Mouse (Mus musculus): ENCODE data around the gene Sf3a1.

Gene Sf3a1

GRCm38 (mm10) chr11:4143281-4144062 is 16.7 kb upstream of the Sf3a1 start:
- peak overlapping the region; percentile 64 for H3K4me3 ChIP-seq (replicated peaks; ENCODE audit: low read length)
- no peaks in the 10 kb centered on the region for H3K27me3 ChIP-seq (ENCODE audit: insufficient read depth, low read length)
- peaks cover 39% of the 10 kb centered on the region for H3K4me1 ChIP-seq (replicated peaks; ENCODE audit: low read depth, low read length)
- TF ChIP-seq CTCF (conservative IDR thresholded peaks at IDR 0.05; ENCODE audit: low read length) (no peak), NANOG (IDR thresholded peaks at IDR 0.05; ENCODE audit: borderline replicate concordance, low read length) (no peak), POU5F1 (IDR thresholded peaks at IDR 0.05; ENCODE audit: borderline replicate concordance, low read length) (no peak)
- H3K36me3 ChIP-seq (ENCODE audit: insufficient read depth, low read length), result peaks cover 35% of the 10 kb centered on the region
- H3K9me3 ChIP-seq (ENCODE audit: low read length), result no peaks in the 10 kb centered on the region

- Histone ChIP-seq H3K36me3 (ENCODE audit: insufficient read depth, low read length) (peaks cover 17% of the 10 kb centered on the region), H3K4me3 (replicated peaks; ENCODE audit: low read length) (no peak overlapping the region; the same call in 1 of the 2 replicates), H3K9me3 (ENCODE audit: low read length) (no peaks in the 10 kb centered on the region), H3K4me1 (replicated peaks; ENCODE audit: low read depth, low read length) (peaks cover 33% of the 10 kb centered on the region), H3K27me3 (ENCODE audit: insufficient read depth, low read length) (no peaks in the 10 kb centered on the region)
- TF ChIP-seq NANOG (IDR thresholded peaks at IDR 0.05; ENCODE audit: borderline replicate concordance, low read length) (no peak), POU5F1 (IDR thresholded peaks at IDR 0.05; ENCODE audit: borderline replicate concordance, low read length) (no peak), CTCF (conservative IDR thresholded peaks at IDR 0.05; ENCODE audit: low read length) (no peak)
These were observed 13.8 kb upstream of the Sf3a1 start for GRCm38 (mm10) chr11:4146381-4146780.

GRCm38 (mm10) chr11:4147098-4147497 is 13.1 kb upstream of the Sf3a1 start:
- peaks cover 33% of the 10 kb centered on the region for H3K4me1 ChIP-seq (replicated peaks; ENCODE audit: low read depth, low read length)
- no peaks in the 10 kb centered on the region for H3K27me3 ChIP-seq (ENCODE audit: insufficient read depth, low read length)
- no peak overlapping the region; the same call in 1 of the 2 replicates for H3K4me3 ChIP-seq (replicated peaks; ENCODE audit: low read length)
- no peaks in the 10 kb centered on the region for H3K9me3 ChIP-seq (ENCODE audit: low read length)
- H3K36me3 ChIP-seq (ENCODE audit: insufficient read depth, low read length), result peaks cover 10% of the 10 kb centered on the region
- TF ChIP-seq CTCF (conservative IDR thresholded peaks at IDR 0.05; ENCODE audit: low read length) (no peak), POU5F1 (IDR thresholded peaks at IDR 0.05; ENCODE audit: borderline replicate concordance, low read length) (no peak), NANOG (IDR thresholded peaks at IDR 0.05; ENCODE audit: borderline replicate concordance, low read length) (no peak)

DNA sequence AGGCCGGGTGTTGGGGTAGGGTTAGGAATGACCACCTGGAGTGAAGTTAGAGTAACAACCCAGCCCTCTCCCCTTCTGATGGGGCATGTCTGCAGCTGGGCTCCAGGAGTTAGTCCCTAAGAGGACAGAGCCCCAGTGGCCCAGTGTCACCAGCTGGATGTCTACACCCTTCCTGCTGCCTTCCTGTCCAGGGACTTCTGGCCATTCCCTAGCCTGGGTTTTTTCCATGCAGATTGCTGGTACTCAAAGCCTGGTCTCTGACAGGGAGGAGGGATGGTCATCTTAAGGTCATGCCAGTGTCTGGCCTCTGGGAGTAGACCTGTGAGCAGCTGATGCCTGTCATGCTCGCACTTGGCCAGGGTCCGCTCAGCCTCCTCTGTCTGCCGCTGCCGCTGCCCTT is 12.0 kb upstream of the Sf3a1 start:
- H3K4me1 ChIP-seq (replicated peaks; ENCODE audit: low read depth, low read length), result peaks cover 31% of the 10 kb centered on the region
- H3K9me3 ChIP-seq (ENCODE audit: low read length), result no peaks in the 10 kb centered on the region
- 0 out of 2 replicates have a peak, but pooled peaks cover under 1% of the 10 kb centered on the region for H3K36me3 ChIP-seq (ENCODE audit: insufficient read depth, low read length)
- no peak for TF ChIP-seq CTCF (conservative IDR thresholded peaks at IDR 0.05; ENCODE audit: low read length)
- no peak for TF ChIP-seq POU5F1 (IDR thresholded peaks at IDR 0.05; ENCODE audit: borderline replicate concordance, low read length)
- TF ChIP-seq NANOG (IDR thresholded peaks at IDR 0.05; ENCODE audit: borderline replicate concordance, low read length), result no peak
- no peak overlapping the region for H3K4me3 ChIP-seq (replicated peaks; ENCODE audit: low read length)
- no peaks in the 10 kb centered on the region for H3K27me3 ChIP-seq (ENCODE audit: insufficient read depth, low read length)

- no peak for TF ChIP-seq POU5F1 (IDR thresholded peaks at IDR 0.05; ENCODE audit: borderline replicate concordance, low read length)
- TF ChIP-seq NANOG (IDR thresholded peaks at IDR 0.05; ENCODE audit: borderline replicate concordance, low read length), result no peak
- no peak for TF ChIP-seq CTCF (conservative IDR thresholded peaks at IDR 0.05; ENCODE audit: low read length)
- H3K4me1 ChIP-seq (replicated peaks; ENCODE audit: low read depth, low read length), result peaks cover 26% of the 10 kb centered on the region
- no peaks in the 10 kb centered on the region for H3K36me3 ChIP-seq (ENCODE audit: insufficient read depth, low read length)
- H3K4me3 ChIP-seq (replicated peaks; ENCODE audit: low read length), result no peak overlapping the region
- H3K27me3 ChIP-seq (ENCODE audit: insufficient read depth, low read length), result no peaks in the 10 kb centered on the region
- H3K9me3 ChIP-seq (ENCODE audit: low read length), result no peaks in the 10 kb centered on the region
These were observed 11.5 kb upstream of the Sf3a1 start for GRCm38 (mm10) chr11:4148536-4149156.

- TF ChIP-seq NANOG (IDR thresholded peaks at IDR 0.05; ENCODE audit: borderline replicate concordance, low read length) (no peak), CTCF (conservative IDR thresholded peaks at IDR 0.05; ENCODE audit: low read length) (no peak), POU5F1 (IDR thresholded peaks at IDR 0.05; ENCODE audit: borderline replicate concordance, low read length) (no peak)
- H3K4me1 ChIP-seq (replicated peaks; ENCODE audit: low read depth, low read length), result peaks cover 17% of the 10 kb centered on the region; the same call in 1 of the 2 replicates
These were observed 10.3 kb upstream of the Sf3a1 start for GRCm38 (mm10) chr11:4149886-4150285.

GRCm38 (mm10) chr11:4153694-4154093 is 6.5 kb upstream of the Sf3a1 start:
- Histone ChIP-seq H3K4me3 (replicated peaks; ENCODE audit: low read length) (no peak overlapping the region), H3K36me3 (ENCODE audit: insufficient read depth, low read length) (no peaks in the 10 kb centered on the region), H3K9me3 (ENCODE audit: low read length) (0 out of 2 replicates have a peak, but pooled peaks cover 3% of the 10 kb centered on the region), H3K27me3 (ENCODE audit: insufficient read depth, low read length) (no peaks in the 10 kb centered on the region), H3K4me1 (replicated peaks; ENCODE audit: low read depth, low read length) (no peaks in the 10 kb centered on the region)
- no peak for TF ChIP-seq POU5F1 (IDR thresholded peaks at IDR 0.05; ENCODE audit: borderline replicate concordance, low read length)
- no peak for TF ChIP-seq NANOG (IDR thresholded peaks at IDR 0.05; ENCODE audit: borderline replicate concordance, low read length)
- TF ChIP-seq CTCF (conservative IDR thresholded peaks at IDR 0.05; ENCODE audit: low read length), result no peak

More at GRCm38 (mm10) chr11:4149886-4150285, 10.3 kb upstream of the Sf3a1 start:
- Histone ChIP-seq H3K27me3 (ENCODE audit: insufficient read depth, low read length) (no peaks in the 10 kb centered on the region), H3K36me3 (ENCODE audit: insufficient read depth, low read length) (no peaks in the 10 kb centered on the region), H3K9me3 (ENCODE audit: low read length) (0 out of 2 replicates have a peak, but pooled peaks cover 3% of the 10 kb centered on the region), H3K4me3 (replicated peaks; ENCODE audit: low read length) (no peak overlapping the region)

DNA sequence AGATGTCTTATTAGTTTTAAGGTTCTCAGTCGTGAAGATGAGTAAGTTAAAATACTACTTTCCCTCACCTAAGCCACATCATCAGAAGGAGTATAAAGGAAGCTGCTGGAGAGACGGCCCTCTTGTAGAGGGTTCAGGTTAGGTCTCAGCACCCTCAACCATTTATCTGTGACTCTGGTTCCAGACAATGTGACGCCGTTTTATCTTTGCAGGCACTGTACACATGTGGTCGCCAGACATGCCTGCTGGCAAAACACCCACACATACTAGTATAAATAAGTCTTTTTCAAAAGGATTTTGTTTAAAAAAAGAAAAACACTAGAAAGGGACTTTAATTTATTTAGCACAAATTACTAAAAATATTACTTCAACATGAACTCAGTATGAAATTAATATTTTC is 4.5 kb upstream of the Sf3a1 start:
- H3K27me3 ChIP-seq (ENCODE audit: insufficient read depth, low read length), result no peaks in the 10 kb centered on the region
- TF ChIP-seq NANOG (IDR thresholded peaks at IDR 0.05; ENCODE audit: borderline replicate concordance, low read length), result no peak
- TF ChIP-seq CTCF (conservative IDR thresholded peaks at IDR 0.05; ENCODE audit: low read length), result no peak
- H3K4me1 ChIP-seq (replicated peaks; ENCODE audit: low read depth, low read length), result peaks cover 9% of the 10 kb centered on the region
- no peaks in the 10 kb centered on the region for H3K36me3 ChIP-seq (ENCODE audit: insufficient read depth, low read length)
- 0 out of 2 replicates have a peak, but pooled peaks cover 3% of the 10 kb centered on the region for H3K9me3 ChIP-seq (ENCODE audit: low read length)
- H3K4me3 ChIP-seq (replicated peaks; ENCODE audit: low read length), result no peak overlapping the region
